Mouse (Mus musculus) cerebellum, adult (tissue): ENCODE measurements around the gene Gm13124.
"Not testable (repeated sequence)": the region's sequence is repeated elsewhere in the genome, so short reads cannot be mapped to it uniquely, and the experiment has no call there.

ENCODE experiments used
- ATAC-seq: cut with Nextera tagmentation; 2 replicates; pipeline ENCODE4 v1.9.2; 2017; ENCODE audit warnings: mild to moderate bottlenecking, moderate library complexity, mixed read lengths; ENCODE audit not compliant: insufficient number of reproducible peaks, low FRiP score, low TSS enrichment

Gm13124 gene

DNA sequence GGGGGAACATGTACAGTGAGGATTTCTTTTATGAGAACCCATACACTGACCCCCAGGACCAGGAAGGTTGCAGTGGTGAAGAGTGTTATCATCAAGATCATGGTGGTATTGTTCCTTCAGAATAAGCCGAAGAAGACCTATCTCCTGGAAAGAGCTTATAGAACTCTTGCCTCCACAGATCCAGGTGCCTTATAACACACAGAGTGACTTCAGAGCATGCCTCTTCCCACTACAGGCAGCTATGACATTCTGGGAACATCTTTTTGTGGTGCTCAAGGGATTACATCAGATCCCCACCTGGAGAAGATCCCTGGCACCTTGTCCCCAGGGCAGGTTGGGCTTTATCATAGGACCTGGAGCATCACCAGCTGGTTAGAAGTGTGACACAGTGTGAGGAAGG lies at the start of gene Gm13124:
Gm13124 (minus strand) TSS at position 101 of the 400 bp plus-strand sequence.
- no peak for ATAC-seq

DNA sequence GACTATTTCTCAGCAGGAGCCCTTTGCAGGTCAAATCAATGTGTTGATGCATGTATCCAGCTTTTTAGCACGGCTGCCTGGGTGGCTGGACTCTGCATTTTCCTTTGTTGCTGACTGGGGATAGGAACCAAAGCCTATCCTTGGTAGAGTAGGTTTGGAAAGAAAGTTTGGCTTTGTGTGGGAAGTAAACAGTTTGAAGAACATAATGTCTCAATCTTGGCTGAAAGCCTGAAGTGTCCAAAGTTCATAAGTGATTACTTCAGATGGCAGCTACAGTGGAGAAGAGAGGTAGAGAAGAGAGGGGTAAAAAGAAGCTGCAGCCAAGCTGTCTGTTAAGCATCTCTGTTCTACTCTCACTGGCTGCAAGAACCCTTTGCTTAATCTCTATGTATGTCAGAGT lies 49.7 kb upstream of the Gm13124 start:
- no peak for ATAC-seq

DNA sequence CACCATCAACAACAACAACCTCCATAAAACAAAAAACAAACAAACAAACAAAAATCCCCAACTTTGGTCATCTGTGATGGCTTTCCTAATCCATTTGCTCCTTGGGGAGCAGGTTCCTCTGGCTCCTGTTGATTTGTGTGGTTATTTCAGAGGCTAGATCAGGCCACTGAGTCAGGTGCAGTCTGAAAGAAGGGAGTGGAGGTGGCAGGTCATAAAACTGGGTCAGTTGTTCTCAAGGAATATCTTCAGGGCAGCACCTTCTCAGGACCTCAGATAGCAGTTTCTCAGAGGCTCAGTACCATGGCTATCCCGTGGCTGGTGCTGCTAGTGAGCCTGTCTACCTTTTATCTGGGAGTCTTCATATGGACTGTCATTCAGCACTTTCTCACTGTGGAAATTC lies 48.5 kb upstream of the Gm13124 start, which contains the start of gene Aadacl4:
Aadacl4 (plus strand) TSS at position 301 of the 400 bp plus-strand sequence.
- ATAC-seq = no peak

DNA sequence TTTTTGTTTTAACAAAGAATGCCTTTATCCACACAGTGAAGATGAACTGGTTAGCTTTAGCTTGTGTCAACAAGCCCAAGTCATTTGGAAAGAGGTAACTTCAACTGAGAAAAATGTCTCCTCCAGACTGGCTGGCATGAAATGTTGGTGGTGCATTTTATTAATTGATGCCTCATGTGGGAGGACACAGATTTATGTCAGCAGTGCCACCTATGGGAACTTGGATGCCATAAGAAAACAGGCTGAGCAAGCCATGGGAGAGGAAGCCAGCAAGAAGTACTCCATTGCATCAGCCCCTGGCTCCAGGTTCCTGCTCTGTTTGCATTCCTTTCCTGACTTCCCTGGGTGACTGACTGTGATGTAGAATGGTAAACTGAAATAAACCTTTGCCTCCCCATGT lies 27.9 kb upstream of the Gm13124 start:
- ATAC-seq = no peak

DNA sequence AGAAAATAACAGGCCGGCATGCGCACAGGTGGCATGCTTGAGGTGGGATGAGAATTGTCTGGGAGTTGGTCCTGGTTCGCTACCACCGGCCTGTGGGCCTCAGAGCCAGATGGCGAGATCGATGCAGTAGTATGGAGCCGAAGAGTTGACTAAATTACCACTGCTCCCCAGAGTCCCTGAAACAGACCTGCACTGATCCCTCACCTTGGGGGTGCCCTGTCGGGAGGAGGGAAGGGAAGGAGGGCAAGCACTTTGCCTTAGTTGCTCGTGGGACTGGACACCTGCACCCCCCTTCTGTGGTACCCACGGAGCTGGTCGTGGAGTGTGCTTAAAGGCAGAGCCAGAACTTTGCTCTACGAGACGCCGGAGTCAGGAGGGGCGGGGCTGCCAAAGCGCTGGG lies 21.3 kb upstream of the Gm13124 start:
- peak; percentile 74; the same call in 1 of the 2 replicates for ATAC-seq

DNA sequence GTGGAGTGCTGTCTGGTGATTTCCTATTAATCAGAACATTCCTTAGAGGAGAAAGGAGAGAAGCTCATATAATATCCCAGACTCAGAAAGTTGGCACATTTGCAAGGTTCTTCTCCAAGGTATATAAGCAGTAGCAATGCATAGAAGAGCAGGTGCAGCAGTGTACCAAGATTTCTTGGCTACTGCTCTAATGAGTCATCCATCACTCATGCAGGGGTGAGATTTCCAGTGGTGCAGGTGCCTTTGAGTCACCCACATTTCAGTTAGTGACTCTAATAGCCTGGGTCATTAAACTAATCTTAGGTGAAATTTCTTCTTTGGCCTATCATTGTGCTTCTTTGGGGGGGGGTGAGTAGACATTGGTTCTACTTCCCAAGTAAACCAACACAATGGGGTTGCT lies 2.8 kb upstream of the Gm13124 start:
- no peak for ATAC-seq

DNA sequence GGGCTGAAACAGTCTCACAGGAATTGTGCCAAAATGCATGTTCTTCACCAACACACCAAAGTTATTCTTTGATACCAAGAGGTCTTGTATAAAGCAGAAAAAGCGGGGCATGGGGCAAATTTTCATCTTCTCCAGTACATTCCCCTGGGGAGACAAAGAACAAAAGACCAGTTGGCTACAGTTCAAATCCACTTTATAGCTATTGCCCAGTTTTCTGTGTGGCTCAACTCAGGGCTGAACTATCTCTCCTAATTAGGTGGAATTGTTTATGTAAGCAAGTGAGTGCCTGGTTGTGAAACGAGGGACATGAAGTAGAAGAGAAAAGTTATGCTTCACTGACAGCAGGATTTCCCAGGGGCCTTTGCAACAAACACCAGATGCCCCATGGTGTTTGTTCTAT lies 3.7 kb downstream of the Gm13124 start:
- no peak for ATAC-seq

DNA sequence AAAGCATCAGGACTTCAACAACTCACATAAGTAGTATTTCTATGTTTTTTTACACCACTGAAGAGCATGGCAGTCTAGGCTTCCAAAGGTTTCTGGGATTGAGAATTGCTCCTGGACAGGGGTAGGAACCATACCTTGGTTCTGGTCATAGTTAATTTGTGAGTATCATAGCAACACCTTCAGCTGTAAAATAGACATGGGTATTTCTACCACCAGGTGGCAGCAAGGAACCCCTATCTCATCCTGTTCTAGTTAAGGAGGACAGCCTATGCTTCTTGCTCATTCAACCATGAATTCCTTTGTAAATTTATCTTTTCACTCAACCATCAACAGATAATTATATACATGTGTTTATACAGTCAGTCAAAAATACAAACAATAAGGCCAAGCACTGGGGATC lies 5.1 kb downstream of the Gm13124 start:
- ATAC-seq = no peak

DNA sequence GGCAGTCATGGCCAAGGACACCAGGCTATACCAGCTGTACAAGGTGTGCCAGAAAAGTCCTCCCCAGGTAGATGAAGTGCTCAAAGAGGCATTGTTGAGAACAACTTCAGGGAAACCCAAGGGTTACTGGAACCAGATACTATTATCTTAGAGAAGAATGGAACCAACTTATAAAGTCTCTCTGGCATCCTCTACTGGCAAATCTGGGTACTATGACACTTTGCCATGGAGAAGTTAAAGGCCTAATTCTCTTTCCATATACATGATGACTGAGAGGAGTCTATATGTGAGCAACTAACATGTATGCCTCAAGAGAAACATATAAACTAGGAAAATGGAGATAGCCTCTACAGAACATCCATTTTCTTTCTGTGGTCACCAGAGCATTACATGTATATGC lies 13.8 kb downstream of the Gm13124 start:
- ATAC-seq = no peak

DNA sequence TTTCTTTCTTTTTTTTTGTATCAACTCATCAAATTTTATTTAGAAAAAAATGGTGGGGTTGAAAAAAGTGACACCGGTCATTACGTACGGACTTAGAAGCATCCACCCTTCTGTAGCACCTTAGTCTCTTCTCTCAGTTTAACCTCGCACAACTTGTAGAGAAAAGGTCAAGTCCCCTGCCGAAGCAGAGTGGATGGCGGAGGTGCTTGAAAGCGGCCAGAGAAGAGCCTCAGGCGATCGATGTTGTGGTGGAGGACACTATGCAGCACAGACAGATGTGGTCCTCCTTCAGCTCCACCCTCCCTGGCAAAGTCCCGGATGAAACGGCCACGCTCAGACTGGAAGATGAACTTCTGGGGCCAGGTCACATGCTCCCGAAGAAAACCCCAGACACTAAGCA lies 19.6 kb downstream of the Gm13124 start:
- not testable (repeated sequence) for ATAC-seq

DNA sequence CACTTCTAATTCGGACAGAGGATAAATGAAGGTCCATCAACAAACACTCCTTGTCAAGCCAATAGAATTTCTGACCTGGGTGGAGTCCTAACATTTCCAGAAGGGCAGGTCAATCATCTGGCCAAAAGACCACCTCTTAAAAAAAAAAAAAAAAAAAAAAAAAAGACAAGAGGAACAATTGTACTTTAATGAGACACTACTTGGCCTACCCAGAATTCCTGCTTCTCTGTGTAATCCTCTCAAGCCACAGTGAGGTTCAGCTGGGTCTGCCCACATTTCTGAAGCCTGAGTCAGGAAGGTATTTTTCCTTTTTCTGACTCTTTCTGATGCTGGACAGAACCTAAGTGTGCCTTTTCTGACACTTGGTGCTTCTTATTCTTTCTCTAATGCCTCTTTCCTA lies 20.2 kb downstream of the Gm13124 start:
- no peak for ATAC-seq

DNA sequence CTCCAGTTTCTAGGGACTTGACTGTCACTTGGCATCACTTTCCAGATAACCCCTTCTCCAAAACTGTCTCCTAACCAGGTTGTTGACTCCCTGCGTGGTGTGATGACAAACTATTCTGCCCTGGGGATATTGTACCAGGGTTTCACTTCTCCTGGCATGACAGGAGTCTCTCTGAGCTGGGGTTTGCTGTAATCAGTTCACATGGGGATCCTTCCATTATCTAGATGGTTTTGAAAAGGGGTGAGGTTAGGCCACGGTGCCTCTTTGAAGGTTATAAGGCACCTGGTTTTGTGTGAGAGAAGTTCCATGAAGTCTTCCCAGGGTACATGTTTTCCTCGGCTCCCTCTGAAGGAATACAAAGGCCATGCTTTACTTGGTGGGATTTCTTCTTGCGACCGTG lies 45.4 kb downstream of the Gm13124 start, which contains the start of gene 9430007A20Rik:
9430007A20Rik (plus strand) TSS at position 301 of the 400 bp plus-strand sequence.
- ATAC-seq = no peak

DNA sequence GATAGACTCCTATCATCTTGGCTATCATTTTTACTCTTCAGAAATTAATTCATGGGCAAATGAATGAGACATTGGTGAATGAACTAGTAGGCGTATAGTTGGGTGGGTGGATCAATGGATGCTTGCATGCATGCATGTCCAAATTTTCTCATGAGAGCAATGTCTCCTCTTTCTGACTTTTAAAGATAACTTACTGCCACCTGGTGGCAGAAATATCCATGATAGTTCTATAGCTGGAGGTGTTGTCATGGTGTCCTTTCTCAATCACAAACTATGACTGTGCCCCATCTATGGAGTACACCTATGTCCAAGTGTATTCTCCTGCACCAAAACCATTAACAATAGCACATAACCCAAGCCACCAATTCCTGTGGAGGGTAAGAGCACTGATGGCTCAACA lies 58.4 kb downstream of the Gm13124 start:
- no peak for ATAC-seq
